Mouse (Mus musculus) leukemia stem cell, adult 10-12 weeks (primary cell): ENCODE measurements around the gene Ptpn6. TPM values are rescaled to one million over a fixed set of nuclear protein-coding genes. Genes with fewer than 3 reads are reported as not detected.

Experiments used
- polyA plus RNA-seq: library from polyadenylated mRNA; stranded (reverse); fragments of >175 nt; gene quantifications from 2 replicates; pipeline ENCODE4 v1.2.3, GENCODE M21; 2012; ENCODE audit warnings: low replicate concordance

Gene Ptpn6
- polyA plus RNA-seq = 35.0 and 59.4 TPM in 2 replicates

DNA sequence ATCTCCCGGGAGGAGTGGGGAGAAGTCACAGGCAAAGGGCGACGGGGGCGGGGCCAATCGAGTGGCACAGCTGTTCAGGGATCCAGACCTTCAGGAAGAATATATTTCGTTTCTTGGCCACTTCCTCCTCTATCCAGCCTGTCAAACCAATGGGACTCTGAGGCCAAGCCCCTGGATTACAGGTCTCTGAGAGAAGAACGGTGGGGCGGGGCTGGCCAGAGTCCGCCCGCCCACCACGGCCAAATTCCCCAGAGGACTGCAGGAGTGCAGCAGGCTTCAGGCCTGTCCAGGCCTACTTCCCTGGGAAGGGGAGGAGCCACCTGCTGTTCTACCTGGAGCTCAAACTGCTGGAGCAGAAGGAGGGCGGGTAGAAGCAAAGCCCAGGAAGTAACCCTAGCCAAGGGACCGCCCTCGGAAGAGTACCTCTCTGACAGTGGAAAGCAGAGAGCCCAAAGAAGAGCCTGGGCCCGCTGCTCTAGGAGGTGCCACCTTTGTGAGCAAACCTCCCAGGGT lies at the start of gene Ptpn6:
Gene Ptpn6 (minus strand): TSS at position 204 of the 513 bp plus-strand sequence.

DNA sequence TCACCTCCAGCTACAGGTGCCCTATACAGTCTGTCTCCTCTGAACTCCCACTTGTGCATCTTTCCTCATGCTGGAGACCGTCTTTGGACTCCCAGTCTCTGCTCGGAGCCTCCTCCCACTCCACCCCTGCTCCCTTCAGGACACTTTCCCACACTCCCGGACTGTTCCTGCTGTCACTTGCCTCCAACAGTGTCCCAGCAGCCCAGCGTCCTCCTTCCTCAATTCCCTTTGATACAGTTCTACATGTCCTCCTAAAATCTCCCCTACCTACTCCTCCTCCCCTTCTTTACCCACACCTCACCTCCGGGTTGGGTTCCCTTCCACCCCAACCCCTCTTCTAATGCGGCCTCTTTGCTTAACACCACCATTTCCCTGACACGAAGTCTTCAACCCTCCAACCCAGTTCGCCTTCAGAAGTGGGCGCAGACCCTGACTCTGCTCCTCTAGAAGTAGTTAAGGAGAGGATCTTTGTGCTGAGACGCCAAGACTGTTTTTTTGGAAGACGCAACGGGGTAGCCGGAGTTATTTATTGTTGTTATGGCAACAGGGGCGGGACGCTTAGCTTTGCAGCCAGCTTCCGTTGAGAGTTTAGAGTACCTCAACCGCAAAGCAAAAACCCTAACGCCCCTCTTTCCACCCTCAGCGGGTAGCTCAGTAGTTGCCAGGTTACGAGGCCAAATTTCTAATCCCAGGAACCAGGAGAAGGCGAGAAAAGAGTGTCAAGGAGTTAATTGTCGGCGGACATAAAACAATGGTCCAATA lies 40.9 kb upstream of the Ptpn6 start, which contains the start of gene Lrrc23:
Gene Lrrc23 (minus strand): TSS at position 506 of the 762 bp plus-strand sequence.

DNA sequence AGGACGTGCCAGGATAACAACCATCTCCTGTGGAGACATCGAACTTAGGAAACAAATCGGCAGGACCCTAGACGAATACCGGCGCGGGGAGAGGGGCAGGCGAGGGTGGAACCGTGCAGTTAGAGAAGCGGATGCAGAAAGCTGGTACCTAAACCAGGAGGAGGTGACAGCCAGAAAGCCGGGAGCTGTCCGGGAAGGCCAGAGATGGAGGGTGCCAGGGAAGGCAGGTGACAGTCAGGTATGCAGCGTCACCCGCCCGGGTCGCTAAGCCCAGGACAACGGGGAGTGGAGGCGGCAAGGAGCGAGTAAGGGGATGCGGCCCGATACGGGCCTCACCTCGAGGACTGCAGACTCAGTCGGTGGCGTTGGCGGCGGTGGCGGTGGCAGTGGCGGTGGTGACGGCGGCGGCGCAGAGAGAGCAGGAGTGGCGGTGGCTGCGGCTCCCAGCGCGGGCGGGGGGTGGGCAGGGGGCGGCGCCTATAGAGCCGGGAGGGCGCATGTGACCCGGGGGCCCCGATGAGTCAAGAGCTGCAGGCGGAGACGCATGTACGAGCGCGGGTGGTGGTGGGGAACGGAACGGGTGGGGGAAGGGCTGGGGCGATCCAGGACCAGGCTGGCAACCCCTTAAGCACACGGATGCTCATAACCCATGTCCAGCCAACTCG lies 30.7 kb upstream of the Ptpn6 start, which contains the start of gene Eno2:
Gene Eno2 (minus strand): TSS at position 573 of the 665 bp plus-strand sequence.

DNA sequence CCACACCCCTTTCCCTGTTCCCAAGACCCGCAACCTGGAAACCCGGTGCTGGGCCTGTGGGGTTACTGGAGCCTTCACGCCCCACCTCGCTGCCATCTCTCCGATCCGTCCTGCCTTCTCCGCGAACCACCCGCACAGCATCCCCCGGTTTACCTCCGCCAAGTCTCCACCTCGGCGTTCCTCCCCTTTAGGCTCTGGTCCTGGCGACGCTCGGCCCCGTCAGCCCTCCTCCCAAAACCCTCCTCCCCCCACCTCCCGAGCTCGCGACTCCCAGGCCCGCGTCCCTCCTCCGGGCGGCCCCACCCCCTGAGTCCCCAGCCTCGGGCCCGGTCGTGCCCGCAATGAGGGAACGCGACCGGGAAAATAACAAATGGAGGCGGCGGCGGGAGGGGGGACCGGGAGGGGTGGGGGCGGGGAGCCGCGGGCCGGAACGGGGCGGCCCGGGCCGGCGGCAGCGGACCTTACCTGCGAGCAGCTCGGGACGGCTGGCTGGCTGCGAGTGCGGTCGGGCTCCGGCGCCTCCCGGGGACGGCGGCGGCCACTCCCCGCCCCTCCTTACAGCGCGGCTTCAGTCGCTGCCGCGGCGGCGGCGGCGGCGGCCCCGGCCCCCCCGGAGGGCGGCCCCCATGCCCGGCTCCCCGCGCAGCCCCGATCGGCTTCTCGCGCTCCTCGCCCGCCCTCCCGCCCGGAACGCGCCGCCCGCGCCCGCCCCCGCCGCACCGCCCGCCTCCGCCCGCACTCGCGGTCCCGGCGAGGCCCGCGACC lies 17.5 kb upstream of the Ptpn6 start, which contains the start of the genes Gm45234 and Atn1:
Gene Gm45234 (minus strand): TSS at position 191 of the 765 bp plus-strand sequence.
Gene Atn1 (minus strand): TSS at position 694 of the 765 bp plus-strand sequence.

DNA sequence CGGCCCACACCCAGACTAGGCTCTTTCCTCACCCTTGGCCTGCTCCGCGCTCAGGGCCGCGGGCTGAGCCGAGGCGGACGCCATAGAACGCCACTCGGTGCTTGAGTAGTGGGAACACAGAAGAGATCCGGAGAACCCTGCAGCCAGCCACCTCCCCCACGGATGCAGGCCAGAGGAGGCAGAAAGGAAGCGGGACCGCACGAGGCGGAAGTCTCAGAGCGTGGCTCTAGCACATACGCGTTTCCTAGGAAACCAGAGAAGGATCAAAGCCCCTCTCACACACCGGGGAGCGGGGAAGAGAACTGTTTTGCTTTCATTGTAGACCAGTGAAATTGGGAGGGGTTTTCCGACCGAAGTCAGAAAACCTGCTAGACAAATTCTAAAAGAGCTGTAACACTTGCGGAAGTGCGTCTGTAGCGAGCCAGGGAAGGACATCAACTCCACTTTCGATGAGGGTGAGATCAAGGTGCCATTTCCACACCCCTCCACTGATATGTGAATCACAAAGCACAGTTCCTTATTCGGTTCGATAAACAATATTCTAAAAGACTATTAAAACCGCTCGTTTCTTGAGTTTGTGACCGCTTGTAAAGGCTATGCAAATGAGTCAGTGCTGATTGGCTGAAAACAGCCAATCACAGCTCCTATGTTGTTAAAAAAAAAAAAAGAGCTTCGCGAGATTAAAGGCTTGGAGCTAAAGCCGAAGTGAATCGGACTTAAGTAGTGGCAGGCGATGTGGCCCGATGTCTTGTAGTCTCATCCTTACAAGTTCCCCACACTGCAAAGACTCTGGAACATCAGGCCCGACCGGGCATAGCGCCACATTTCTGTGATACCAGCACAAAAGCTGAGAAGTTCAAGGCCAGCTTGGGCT lies 2.6 kb upstream of the Ptpn6 start, which contains the start of gene Grcc10:
Gene Grcc10 (minus strand): TSS at position 487 of the 874 bp plus-strand sequence.

DNA sequence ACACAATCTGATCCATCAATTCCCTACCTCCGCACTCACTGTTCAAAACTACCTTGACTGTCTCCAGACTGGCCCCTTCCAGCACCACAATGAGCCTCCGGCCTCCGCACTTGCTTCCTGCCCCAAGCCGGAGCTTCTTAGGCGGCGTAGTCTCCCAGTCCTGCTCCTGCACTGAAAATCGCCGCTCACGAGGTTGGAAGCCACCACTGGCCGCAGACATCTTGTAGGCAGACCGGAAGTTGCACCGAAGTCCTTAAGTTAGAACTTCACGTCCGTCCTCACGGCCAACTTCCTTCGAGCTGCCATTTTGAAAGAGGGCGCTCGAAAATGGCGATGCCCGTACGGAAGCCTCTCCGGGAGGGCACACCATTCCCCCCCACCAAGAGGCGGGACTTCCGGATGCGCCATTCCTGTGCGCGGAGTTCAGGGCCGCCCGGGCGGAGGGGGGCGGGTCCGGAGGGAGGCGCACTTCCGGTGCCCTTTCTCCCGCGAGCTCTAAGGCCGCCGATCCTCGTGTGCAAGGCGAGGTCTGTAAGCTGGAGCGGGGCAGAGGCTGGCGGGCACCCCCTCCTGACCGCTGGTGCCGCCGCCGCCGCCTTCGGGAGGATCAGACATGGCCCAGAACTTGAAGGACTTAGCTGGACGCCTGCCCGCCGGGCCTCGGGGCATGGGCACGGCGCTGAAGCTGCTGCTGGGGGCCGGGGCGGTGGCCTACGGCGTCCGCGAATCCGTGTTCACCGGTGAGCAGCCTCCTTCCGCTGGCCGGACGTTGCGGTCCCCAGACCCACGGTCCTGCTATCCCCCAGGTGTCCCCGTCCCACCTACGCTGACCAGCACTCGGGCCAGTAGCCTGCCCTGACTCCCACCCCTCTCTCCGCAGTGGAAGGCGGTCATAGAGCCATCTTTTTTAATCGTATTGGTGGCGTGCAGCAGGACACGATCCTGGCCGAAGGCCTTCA lies 26.4 kb downstream of the Ptpn6 start, which contains the start of the genes Emg1 and Phb2:
Gene Emg1 (minus strand): TSS at position 355 of the 959 bp plus-strand sequence.
Gene Phb2 (plus strand): TSS at position 513 of the 959 bp plus-strand sequence.

Other genes starting within 250 kb of the Ptpn6 start
- 0.07 and 0.46 TPM in 2 replicates for gene C1rl, start 245.6 kb downstream of the Ptpn6 start, polyA plus RNA-seq
- 2.6 and 5.0 TPM in 2 replicates for gene C1ra, start 226.3 kb downstream of the Ptpn6 start, polyA plus RNA-seq
- gene C1s1, start 196.4 kb downstream of the Ptpn6 start, polyA plus RNA-seq = 0.06 and 0.26 TPM in 2 replicates
- not detected in 2 replicates for gene C1rb, start 168.4 kb downstream of the Ptpn6 start, polyA plus RNA-seq
- gene C1s2, start 102.6 kb downstream of the Ptpn6 start, polyA plus RNA-seq = not detected in 2 replicates
- 181 and 313 TPM in 2 replicates for gene Lpcat3, start 75.7 kb downstream of the Ptpn6 start, polyA plus RNA-seq
- gene Emg1, start 26.5 kb downstream of the Ptpn6 start, polyA plus RNA-seq = 121 and 214 TPM in 2 replicates
- 176 and 319 TPM in 2 replicates for gene Phb2, start 26.4 kb downstream of the Ptpn6 start, polyA plus RNA-seq
- 14.7 and 16.6 TPM in 2 replicates for gene Grcc10, start 2.7 kb upstream of the Ptpn6 start, polyA plus RNA-seq
- 6.5 and 9.2 TPM in 2 replicates for gene Gm45234, start 17.3 kb upstream of the Ptpn6 start, polyA plus RNA-seq
- gene Atn1, start 17.8 kb upstream of the Ptpn6 start, polyA plus RNA-seq = 34.5 and 35.4 TPM in 2 replicates
- gene Eno2, start 31.0 kb upstream of the Ptpn6 start, polyA plus RNA-seq = 0.11 and 0.80 TPM in 2 replicates
- not detected in 2 replicates for gene Lrrc23, start 41.0 kb upstream of the Ptpn6 start, polyA plus RNA-seq
- 6.3 and 9.8 TPM in 2 replicates for gene Spsb2, start 69.9 kb upstream of the Ptpn6 start, polyA plus RNA-seq
- 16.7 and 65.2 TPM in 2 replicates for gene Tpi1, start 75.6 kb upstream of the Ptpn6 start, polyA plus RNA-seq
- gene Usp5, start 90.8 kb upstream of the Ptpn6 start, polyA plus RNA-seq = 22.3 and 54.7 TPM in 2 replicates
- 62.0 and 80.4 TPM in 2 replicates for gene Cdca3, start 90.8 kb upstream of the Ptpn6 start, polyA plus RNA-seq
- gene Gnb3, start 101.6 kb upstream of the Ptpn6 start, polyA plus RNA-seq = not detected in 2 replicates
- 1.2 and 1.6 TPM in 2 replicates for gene P3h3, start 119.0 kb upstream of the Ptpn6 start, polyA plus RNA-seq
- gene Gpr162, start 125.3 kb upstream of the Ptpn6 start, polyA plus RNA-seq = 0.41 and 1.1 TPM in 2 replicates
- 8.6 and 14.1 TPM in 2 replicates for gene Cd4, start 149.5 kb upstream of the Ptpn6 start, polyA plus RNA-seq
- 15.5 and 17.2 TPM in 2 replicates for gene Lag3, start 173.0 kb upstream of the Ptpn6 start, polyA plus RNA-seq
- 272 and 614 TPM in 2 replicates for gene Ptms, start 181.4 kb upstream of the Ptpn6 start, polyA plus RNA-seq
- gene Mlf2, start 192.7 kb upstream of the Ptpn6 start, polyA plus RNA-seq = 197 and 222 TPM in 2 replicates
- gene Cops7a, start 226.8 kb upstream of the Ptpn6 start, polyA plus RNA-seq = 25.6 and 40.3 TPM in 2 replicates